Mouse (Mus musculus) embryonic facial prominence, embryonic 14.5 days (tissue): ENCODE measurements around the gene Rapgef6. TPM values are rescaled to one million over a fixed set of nuclear protein-coding genes. Genes with fewer than 3 reads are reported as not detected.
A peak's percentile ranks its signal among the peaks of the same experiment; 100 is the strongest.

ENCODE experiments used
- ATAC-seq: fragments of 200-750 bp; cut with Nextera tagmentation; 2 replicates; pipeline ENCODE4 v1.8.0; 2017; ENCODE audit warnings: low read depth, moderate number of reproducible peaks, moderate TSS enrichment
- DNase-seq: peaks from one replicate; pipeline ENCODE4 v3.0.0-alpha.2; 2015; ENCODE audit warnings: low spot score
- H3K27ac ChIP-seq: fragments of 300-500 bp; sonication (generic); replicated peaks from 2 replicates; pipeline ENCODE4 v1.5.1; 2014; ENCODE audit warnings: low read depth, mild to moderate bottlenecking, low read length, moderate library complexity
- H3K27me3 ChIP-seq: fragments of 300-500 bp; sonication (generic); replicated peaks from 2 replicates; pipeline ENCODE4 v1.6.1; 2014; ENCODE audit warnings: low read length; ENCODE audit not compliant: control insufficient read depth, insufficient read depth
- H3K36me3 ChIP-seq: fragments of 300-500 bp; sonication (generic); 2 replicates; pipeline ENCODE4 v1.6.1; 2014; ENCODE audit warnings: low read length, mixed read lengths; ENCODE audit not compliant: control insufficient read depth, insufficient read depth
- H3K4me1 ChIP-seq: fragments of 300-500 bp; sonication (generic); 2 replicates; pipeline ENCODE4 v1.6.1; 2014; ENCODE audit warnings: antibody characterized with exemption, low read length; ENCODE audit not compliant: control insufficient read depth, insufficient read depth
- H3K4me2 ChIP-seq: fragments of 300-500 bp; sonication (generic); 2 replicates; pipeline ENCODE4 v1.6.1; 2014; ENCODE audit warnings: low read depth, mild to moderate bottlenecking, low read length, moderate library complexity, mixed read lengths
- H3K4me3 ChIP-seq: fragments of 300-500 bp; sonication (generic); 2 replicates; pipeline ENCODE4 v1.5.1; 2014; ENCODE audit warnings: low read depth, mild to moderate bottlenecking, low read length
- H3K9ac ChIP-seq: fragments of 300-500 bp; sonication (generic); 2 replicates; pipeline ENCODE4 v1.6.1; 2014; ENCODE audit warnings: low read depth, mild to moderate bottlenecking, low read length, moderate library complexity, mixed read lengths
- H3K9me3 ChIP-seq: fragments of 300-500 bp; sonication (generic); 2 replicates; pipeline ENCODE4 v1.6.1; 2016; ENCODE audit warnings: low read length; ENCODE audit not compliant: control insufficient read depth
- WGBS: fragments of 180-500 bp; shearing (Covaris S2); extraction: QIAGEN DNeasy Blood & Tissue Kit; methylation state at CpG from one replicate; pipeline ENCODE4 v1.1.7; 2014; 5-methylcytosine and 5-hydroxymethylcytosine counted together
- polyA plus RNA-seq: library from polyadenylated mRNA; unstranded; fragments of >200 nt; fragmentation: Nextera tagmentation; extraction: Ambion mirVana; gene quantifications from 2 replicates; pipeline ENCODE4 v1.2.1, GENCODE M21; 2014

Gene Rapgef6
- polyA plus RNA-seq, 1 experiment from 2014 or later = 24.0 TPM

- no peaks in the 10 kb centered on the region for H3K4me1 ChIP-seq
- 0 out of 2 replicates have a peak, but pooled peaks cover 4% of the 10 kb centered on the region for H3K36me3 ChIP-seq
- H3K27me3 ChIP-seq = no peaks in the 10 kb centered on the region
- WGBS = 83% methylated on average over 2 of the region's 2 CpGs
- DNase-seq (no peak), ATAC-seq (no peak)
- H3K9me3 ChIP-seq = no peaks in the 10 kb centered on the region
- H3K4me2 ChIP-seq = no peak overlapping the region
- H3K9ac ChIP-seq = no peak overlapping the region
- H3K4me3 ChIP-seq = no peak overlapping the region
- no peak overlapping the region for H3K27ac ChIP-seq
Observed at GRCm38 (mm10) chr11:54708153-54708552, 185.5 kb downstream of the Rapgef6 start.

- ATAC-seq (no peak), DNase-seq (no peak)
- Histone ChIP-seq H3K9ac (no peak overlapping the region; the same call in 1 of the 2 replicates), H3K27ac (no peak overlapping the region), H3K4me1 (no peaks in the 10 kb centered on the region), H3K36me3 (0 out of 2 replicates have a peak, but pooled peaks cover 4% of the 10 kb centered on the region), H3K27me3 (no peaks in the 10 kb centered on the region), H3K4me3 (no peak overlapping the region), H3K9me3 (no peaks in the 10 kb centered on the region), H3K4me2 (no peak overlapping the region)
- WGBS = 45% methylated on average over 2 of the region's 2 CpGs
Observed at GRCm38 (mm10) chr11:54709645-54710044, 187.0 kb downstream of the Rapgef6 start.

GRCm38 (mm10) chr11:54710512-54711293 is 188.1 kb downstream of the Rapgef6 start:
- Histone ChIP-seq H3K9me3 (no peaks in the 10 kb centered on the region), H3K4me3 (no peak overlapping the region), H3K4me1 (no peaks in the 10 kb centered on the region), H3K36me3 (peaks cover 6% of the 10 kb centered on the region), H3K27me3 (no peaks in the 10 kb centered on the region), H3K9ac (no peak overlapping the region), H3K4me2 (no peak overlapping the region), H3K27ac (no peak overlapping the region)
- DNase-seq (no peak), ATAC-seq (no peak)
- whole genome bisulfite sequencing = 81% methylated on average over 4 of the region's 4 CpGs

- WGBS = 61% methylated on average over 2 of the region's 2 CpGs
- Histone ChIP-seq H3K27me3 (no peaks in the 10 kb centered on the region), H3K9me3 (no peaks in the 10 kb centered on the region), H3K4me2 (no peak overlapping the region), H3K4me3 (no peak overlapping the region), H3K9ac (no peak overlapping the region), H3K36me3 (peaks cover 20% of the 10 kb centered on the region), H3K27ac (no peak overlapping the region), H3K4me1 (no peaks in the 10 kb centered on the region)
- ATAC-seq (no peak), DNase-seq (no peak)
Observed at GRCm38 (mm10) chr11:54712849-54713248, 190.2 kb downstream of the Rapgef6 start.

- no peaks in the 10 kb centered on the region for H3K4me1 ChIP-seq
- no peak overlapping the region for H3K9ac ChIP-seq
- ATAC-seq (no peak), DNase-seq (no peak)
- no peak overlapping the region for H3K4me2 ChIP-seq
- no peak overlapping the region for H3K27ac ChIP-seq
- 75% methylated on average over 3 of the region's 3 CpGs for WGBS
- H3K36me3 ChIP-seq = peaks cover 50% of the 10 kb centered on the region
- H3K4me3 ChIP-seq = no peak overlapping the region
- H3K9me3 ChIP-seq = no peaks in the 10 kb centered on the region
- H3K27me3 ChIP-seq = no peaks in the 10 kb centered on the region
Observed at GRCm38 (mm10) chr11:54717893-54718292, 195.2 kb downstream of the Rapgef6 start.

- ATAC-seq (no peak), DNase-seq (no peak)
- H3K9ac ChIP-seq = no peak overlapping the region
- H3K9me3 ChIP-seq = no peaks in the 10 kb centered on the region
- WGBS = 80% methylated on average over 3 of the region's 3 CpGs
- no peak overlapping the region for H3K27ac ChIP-seq
- H3K36me3 ChIP-seq = peaks cover 57% of the 10 kb centered on the region
- H3K27me3 ChIP-seq = no peaks in the 10 kb centered on the region
- no peak overlapping the region for H3K4me2 ChIP-seq
- no peak overlapping the region for H3K4me3 ChIP-seq
- no peaks in the 10 kb centered on the region for H3K4me1 ChIP-seq
Observed at GRCm38 (mm10) chr11:54718601-54719000, 196.0 kb downstream of the Rapgef6 start.

GRCm38 (mm10) chr11:54722057-54722456 is 199.4 kb downstream of the Rapgef6 start:
- WGBS = 89% methylated on average over 6 of the region's 6 CpGs
- peaks cover 50% of the 10 kb centered on the region for H3K36me3 ChIP-seq

GRCm38 (mm10) chr11:54724353-54725034 is 201.8 kb downstream of the Rapgef6 start:
- Histone ChIP-seq H3K9me3 (no peaks in the 10 kb centered on the region), H3K36me3 (peaks cover 52% of the 10 kb centered on the region), H3K4me1 (no peaks in the 10 kb centered on the region), H3K4me2 (no peak overlapping the region), H3K4me3 (no peak overlapping the region), H3K27me3 (no peaks in the 10 kb centered on the region), H3K27ac (no peak overlapping the region), H3K9ac (no peak overlapping the region)
- DNase-seq (peak; percentile 50), ATAC-seq (peak; percentile 57; the same call in 1 of the 2 replicates)
- 80% methylated on average over 4 of the region's 4 CpGs for WGBS

More at GRCm38 (mm10) chr11:54722057-54722456, 199.4 kb downstream of the Rapgef6 start:
- H3K4me3 ChIP-seq = no peak overlapping the region
- no peak overlapping the region for H3K9ac ChIP-seq
- ATAC-seq (no peak), DNase-seq (no peak)
- H3K9me3 ChIP-seq = no peaks in the 10 kb centered on the region
- no peak overlapping the region for H3K4me2 ChIP-seq
- H3K27ac ChIP-seq = no peak overlapping the region
- H3K27me3 ChIP-seq = no peaks in the 10 kb centered on the region
- H3K4me1 ChIP-seq = no peaks in the 10 kb centered on the region
